ENCODE assay signal across 7 mouse cellular contexts in genomic region chrX:164980193-164980775, GRCm38 (mm10). TPM values are rescaled to one million over a fixed set of nuclear protein-coding genes. Genes with fewer than 3 reads are reported as not detected.
DNase-seq lines count a peak whose midpoint lies in the region; ATAC-seq lines count a peak whose summit lies in the region.

TSS of gene Mospd2 (minus strand) at chrX:164980375.
TSS of gene Fancb (plus strand) at chrX:164980592.

- no peaks in the 10 kb centered on the region for H3K9me3 ChIP-seq in intestine, embryonic 16.5 days (ENCODE audit: control insufficient read depth, low read length)
- H3K9me3 ChIP-seq in midbrain, embryonic 11.5 days (ENCODE audit: control insufficient read depth, low read length), result no peaks in the 10 kb centered on the region

- H3K4me1 ChIP-seq in intestine, embryonic 16.5 days (ENCODE audit: control insufficient read depth, insufficient read depth, low read length), result no peaks in the 10 kb centered on the region; the same call in 1 of the 2 replicates
- H3K4me1 ChIP-seq in midbrain, embryonic 11.5 days (ENCODE audit: control insufficient read depth, insufficient read depth, low read length), result no peaks in the 10 kb centered on the region

- peak within 1 kb of the TSS; percentile 71 for H3K9ac ChIP-seq in intestine, embryonic 16.5 days (ENCODE audit: low read depth, low read length)
- H3K9ac ChIP-seq in midbrain, embryonic 11.5 days (ENCODE audit: low read length), result peak within 1 kb of the TSS; percentile 60

- no peaks in the 10 kb centered on the region for H3K36me3 ChIP-seq in intestine, embryonic 16.5 days (ENCODE audit: control insufficient read depth, insufficient read depth, low read length)
- no peaks in the 10 kb centered on the region for H3K36me3 ChIP-seq in midbrain, embryonic 11.5 days (ENCODE audit: control insufficient read depth, insufficient read depth, low read length)

- no peak within 1 kb of the TSS for H3K27ac ChIP-seq in intestine, embryonic 16.5 days (ENCODE audit: low read length)
- H3K27ac ChIP-seq in midbrain, embryonic 11.5 days (ENCODE audit: low read depth, low read length), result no peak within 1 kb of the TSS

- intact Hi-C loops in gastrocnemius, postnatal 36 days (cut with DNase I), result loop anchor here (5.0 kb wide), 1 partner anchor 1962 kb away; no protein-coding TSS in a partner anchor
- intact Hi-C loops in left cerebral cortex, postnatal 36 days (cut with DNase I), result no loop called here

- H3K4me3 ChIP-seq in intestine, embryonic 16.5 days (ENCODE audit: low read length), result peak within 1 kb of the TSS; percentile 57
- H3K4me3 ChIP-seq in midbrain, embryonic 11.5 days (ENCODE audit: low read depth, low read length), result peak within 1 kb of the TSS; percentile 50

- H3K27me3 ChIP-seq in intestine, embryonic 16.5 days (replicated peaks; ENCODE audit: control insufficient read depth, insufficient read depth, low read length), result no peaks in the 10 kb centered on the region
- H3K27me3 ChIP-seq in midbrain, embryonic 11.5 days (ENCODE audit: control insufficient read depth, insufficient read depth, low read length), result no peaks in the 10 kb centered on the region

- peak; percentile 94 for DNase-seq in adrenal gland, adult 2 months
- peak; percentile 78 for DNase-seq in embryo, embryonic 11.5 days (ENCODE audit: low read depth, low spot score)
- DNase-seq in gastrocnemius, postnatal 36 days, result peak; percentile 72 to 78
- DNase-seq in left cerebral cortex, postnatal 36 days (ENCODE audit: low spot score in 2 of 2), result peak; percentile 81 to 83
- DNase-seq in midbrain, embryonic 11.5 days (ENCODE audit: low spot score, missing footprints), result peak; percentile 92
- peak; percentile 88 for DNase-seq in skeletal muscle tissue, adult 2 months (ENCODE audit: low read depth, low spot score)

- peak within 1 kb of the TSS; percentile 52 for H3K4me2 ChIP-seq in intestine, embryonic 16.5 days (ENCODE audit: low read depth, low read length)
- H3K4me2 ChIP-seq in midbrain, embryonic 11.5 days, result peak within 1 kb of the TSS; percentile 47

- ATAC-seq in intestine, embryonic 16.5 days, result peak; percentile 100
- ATAC-seq in midbrain, embryonic 11.5 days (ENCODE audit: low FRiP score), result peak; percentile 100

- 19% methylated on average over 26 of the region's 26 CpGs for WGBS in intestine, embryonic 16.5 days
- 22% methylated on average over 25 of the region's 26 CpGs for WGBS in midbrain, embryonic 11.5 days

RNA-seq across cellular contexts. Expression of gene Mospd2, which starts in this region (rescaled TPM):
- 10 to 100 TPM; 20.7 to 31.0 TPM for total RNA-seq in adrenal gland, adult 2 months (2021)
- polyA plus RNA-seq in adrenal gland, adult 2 months (2012; rRNA removed), result 0.57 and 0.59 TPM in 2 replicates
- 1 to 10 TPM; 5.9 to 6.8 TPM for total RNA-seq in gastrocnemius, postnatal 36 days (2021)
- 21.1 and 21.6 TPM in 2 replicates for polyA plus RNA-seq in intestine, embryonic 16.5 days (2015; fragmentation: Nextera tagmentation; extraction: Ambion mirVana)
- 10 to 100 TPM; 17.5 to 23.2 TPM for total RNA-seq in left cerebral cortex, postnatal 36 days (2021)
- 16.8 and 17.0 TPM in 2 replicates for polyA plus RNA-seq in midbrain, embryonic 11.5 days (2014; fragmentation: Nextera tagmentation; extraction: Ambion mirVana)

RNA-seq across cellular contexts. Expression of gene Fancb, which starts in this region (rescaled TPM):
- total RNA-seq in adrenal gland, adult 2 months (2021), result 1 to 10 TPM in 1 of 2 experiments, under 1 TPM in 1; 0.86 to 1.2 TPM
- 0.03 TPM in 1 of 2 replicates, not detected in the other for polyA plus RNA-seq in adrenal gland, adult 2 months (2012; rRNA removed)
- under 1 TPM; 0.43 to 0.62 TPM for total RNA-seq in gastrocnemius, postnatal 36 days (2021)
- 6.9 and 7.2 TPM in 2 replicates for polyA plus RNA-seq in intestine, embryonic 16.5 days (2015; fragmentation: Nextera tagmentation; extraction: Ambion mirVana)
- total RNA-seq in left cerebral cortex, postnatal 36 days (2021), result 1 to 10 TPM; 1.3 to 1.9 TPM
- 9.2 and 11.7 TPM in 2 replicates for polyA plus RNA-seq in midbrain, embryonic 11.5 days (2014; fragmentation: Nextera tagmentation; extraction: Ambion mirVana)

Comparison
In these comparisons a context has a peak if more than half of its experiments do, and no peak if none do; other contexts are left out.
1. RNA of gene Mospd2 (polyA plus RNA-seq): 21.1 to 21.6 TPM in intestine, embryonic 16.5 days and 16.8 to 17.0 TPM in midbrain, embryonic 11.5 days; 0.57 to 0.59 TPM in adrenal gland, adult 2 months; every median in the first group is over 10 times any median in the second.
2. Peak in every context shown above with its lines, with median percentiles within 50 percentile points of each other: DNase-seq.